Mouse (Mus musculus): Measurements from ENCODE around the gene Vmn1r4. TPM values are rescaled to one million over a fixed set of nuclear protein-coding genes. Genes with fewer than 3 reads are reported as not detected.

Vmn1r4 gene
- total RNA-seq (2017): 0.19 TPM in 2 of 3 replicates, not detected in the other

DNA sequence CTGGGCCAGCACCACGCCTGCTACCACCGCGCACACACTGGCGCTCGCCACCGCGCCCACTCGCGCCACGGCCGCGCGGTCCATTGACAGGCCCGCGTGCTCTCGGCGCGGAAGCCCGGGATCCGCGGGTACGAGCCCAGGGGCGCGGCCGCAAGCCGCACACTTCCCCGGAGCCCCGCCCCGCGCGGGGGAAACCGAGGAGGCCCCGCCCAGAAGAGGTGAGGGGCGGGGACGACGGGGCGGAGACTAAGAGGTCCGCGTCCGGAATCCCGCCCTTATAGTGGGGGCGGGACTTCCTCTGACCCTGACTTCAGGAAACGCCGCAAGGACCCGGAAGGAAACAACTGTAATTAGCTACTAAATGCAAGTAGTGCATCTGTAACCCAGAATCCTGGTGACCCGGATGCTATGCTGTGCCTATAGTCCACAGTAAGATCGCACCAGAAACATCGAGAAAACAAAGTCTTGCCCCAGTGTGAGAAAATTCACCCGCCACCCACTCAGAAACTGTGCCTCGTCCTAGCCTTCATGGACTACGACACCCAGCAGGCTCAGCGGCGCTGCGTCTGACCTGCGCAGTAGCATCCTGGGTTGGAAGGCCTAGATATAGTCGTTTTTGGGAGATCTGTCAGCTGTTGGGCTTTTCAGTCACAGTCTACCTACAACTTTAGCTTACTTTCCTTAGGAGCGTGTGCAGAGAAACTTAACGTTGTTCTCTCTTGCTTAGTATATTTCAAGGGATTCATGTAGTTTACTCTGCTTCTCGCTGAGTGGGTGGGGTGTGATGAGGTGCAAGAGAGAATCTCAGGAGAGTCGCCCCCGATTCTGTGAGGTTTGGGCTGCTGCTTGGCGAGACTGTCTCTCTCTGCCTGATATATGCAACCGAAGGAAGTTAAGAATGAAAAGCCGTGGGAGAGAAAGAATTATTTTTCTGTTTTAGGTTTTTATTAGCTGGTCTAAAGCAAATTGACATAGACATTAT, at the start of gene Vmn1r4, which contains the start of gene Nt5c3:
Gene Vmn1r4, plus strand, starts transcription at position 290 of the 982 bp plus-strand sequence.
Gene Nt5c3, minus strand, starts transcription at position 207 of the 982 bp plus-strand sequence.
- ATAC-seq (replicated peaks; ENCODE audit: insufficient number of reproducible peaks, low FRiP score, low TSS enrichment, poor library complexity, severe bottlenecking): peak; percentile 91

DNA sequence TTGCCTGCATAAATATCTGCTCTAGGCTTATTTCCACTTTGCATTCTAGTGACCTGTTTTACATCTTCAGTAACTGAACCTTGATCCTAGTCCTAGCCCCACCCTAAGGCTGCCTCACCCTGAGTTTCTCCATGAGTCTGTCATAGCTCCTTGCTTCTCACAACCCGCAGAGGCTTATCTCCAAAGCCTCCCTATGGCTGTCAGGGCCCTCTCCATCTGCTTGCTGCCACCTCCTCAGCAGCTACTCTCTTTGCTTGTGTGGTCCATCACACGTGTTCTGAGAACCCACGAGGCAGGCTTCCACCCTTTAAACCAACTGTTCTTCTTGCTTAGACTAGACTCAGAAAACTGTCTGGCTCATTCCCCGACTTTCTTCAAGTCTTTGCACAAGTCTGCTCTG, 46.9 kb upstream of the Vmn1r4 start:
- no peak for ATAC-seq (replicated peaks; ENCODE audit: insufficient number of reproducible peaks, low FRiP score, low TSS enrichment, poor library complexity, severe bottlenecking)

DNA sequence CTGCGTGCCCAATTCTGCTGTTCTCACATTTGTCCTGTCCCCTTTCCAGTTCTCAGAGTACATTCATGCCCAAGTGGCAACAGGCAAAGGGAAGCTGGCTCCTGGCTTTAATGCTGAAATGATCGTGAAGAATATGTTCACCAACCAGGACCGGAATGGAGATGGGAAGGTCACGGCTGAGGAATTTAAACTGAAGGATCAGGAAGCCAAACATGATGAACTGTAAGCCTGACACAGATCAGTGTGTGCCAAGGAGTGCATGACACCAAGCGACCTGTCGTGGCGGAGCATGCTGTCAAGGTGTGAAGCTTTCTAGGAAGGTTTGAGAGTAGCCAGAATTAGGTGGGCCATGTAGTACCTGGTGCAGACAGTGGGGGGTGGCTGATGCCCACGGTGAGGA, 45.8 kb upstream of the Vmn1r4 start:
- no peak for ATAC-seq (replicated peaks; ENCODE audit: insufficient number of reproducible peaks, low FRiP score, low TSS enrichment, poor library complexity, severe bottlenecking)

DNA sequence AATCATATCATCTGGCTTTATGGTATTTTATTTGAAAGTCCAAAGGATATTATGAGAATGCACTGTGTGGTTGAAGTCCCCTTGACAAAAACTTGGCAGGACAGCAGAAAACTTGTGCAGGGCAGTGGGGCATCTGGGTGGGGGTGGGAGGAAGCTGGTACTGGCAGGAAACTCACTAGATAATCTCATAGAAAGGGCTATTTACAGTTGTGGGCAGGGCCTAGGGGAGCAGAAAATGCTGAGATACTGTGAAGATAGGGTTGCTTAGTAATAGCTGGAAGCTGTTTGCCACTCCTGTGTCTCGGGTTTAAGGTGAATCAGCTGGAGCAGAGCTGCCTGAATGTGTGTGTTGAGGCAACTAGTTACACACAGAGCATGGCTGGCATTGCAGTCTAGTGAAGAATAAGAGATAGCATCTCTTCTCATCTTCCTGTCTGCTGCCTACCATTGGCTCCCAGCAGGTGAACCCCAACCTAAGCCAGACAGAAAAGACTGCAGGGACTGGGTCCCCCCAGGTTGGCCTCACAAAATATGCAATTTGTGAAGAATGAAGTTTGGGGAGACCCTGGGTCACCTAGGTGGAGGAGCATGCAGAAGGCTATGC, 44.4 kb upstream of the Vmn1r4 start:
- ATAC-seq (replicated peaks; ENCODE audit: insufficient number of reproducible peaks, low FRiP score, low TSS enrichment, poor library complexity, severe bottlenecking): peak; percentile 52; the same call in 1 of the 2 replicates

DNA sequence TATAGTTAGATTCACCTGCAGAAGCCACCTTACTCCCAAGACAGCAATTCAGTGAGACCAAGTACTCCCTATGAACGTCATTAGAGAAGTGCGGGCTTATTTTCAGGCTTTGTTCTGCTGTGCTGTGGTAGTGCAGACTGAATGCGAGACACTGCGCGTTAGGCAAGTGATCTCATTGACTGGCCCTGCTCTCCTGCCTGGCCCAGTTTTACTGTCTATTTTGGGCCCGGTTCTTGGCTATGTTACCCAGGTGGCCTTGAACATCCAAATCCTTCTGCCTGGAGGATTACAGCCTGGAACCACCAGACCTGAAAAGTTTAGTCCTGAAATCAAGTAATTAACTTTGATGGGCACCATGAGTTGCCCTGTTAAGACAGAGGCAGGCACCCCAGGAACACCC, 35.3 kb upstream of the Vmn1r4 start:
- ATAC-seq (replicated peaks; ENCODE audit: insufficient number of reproducible peaks, low FRiP score, low TSS enrichment, poor library complexity, severe bottlenecking): no peak

DNA sequence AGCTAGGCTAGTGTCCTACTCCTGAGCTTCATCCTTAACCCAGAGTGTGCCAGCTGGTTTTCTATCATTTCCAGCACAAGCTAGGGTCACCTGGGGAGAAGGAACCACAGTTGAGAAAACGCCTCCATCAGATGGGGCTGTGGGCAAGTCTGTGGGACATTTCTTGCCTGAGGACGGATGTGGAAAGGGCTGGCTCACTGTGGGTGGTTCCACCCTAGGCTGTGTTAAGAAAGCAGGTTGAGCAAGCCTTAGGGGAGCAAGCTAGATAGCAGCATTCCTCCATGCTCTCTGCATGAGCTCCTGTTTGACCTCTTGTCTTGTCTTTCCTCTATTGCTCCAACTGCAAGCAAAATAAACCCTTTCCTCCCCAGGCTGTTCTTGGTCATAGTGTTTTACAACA, 33.1 kb upstream of the Vmn1r4 start:
- ATAC-seq (replicated peaks; ENCODE audit: insufficient number of reproducible peaks, low FRiP score, low TSS enrichment, poor library complexity, severe bottlenecking): no peak

DNA sequence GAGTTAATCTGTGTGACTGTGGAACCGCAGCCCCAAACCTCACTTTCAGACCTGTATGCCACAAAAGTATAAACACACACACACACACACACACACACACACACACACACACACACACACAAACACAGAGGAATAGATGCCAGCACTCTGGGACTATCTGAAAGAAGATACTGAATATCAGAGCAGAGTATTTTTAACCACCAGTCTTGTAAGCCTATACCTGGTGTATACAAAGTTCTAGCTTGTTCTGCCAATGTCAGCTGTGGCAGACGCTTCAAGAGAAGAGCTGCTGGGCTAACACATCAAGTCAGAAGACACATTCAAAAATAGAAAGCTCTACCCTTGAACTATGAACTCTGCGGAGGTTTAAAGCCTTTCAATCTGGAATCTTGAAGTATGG, 24.2 kb upstream of the Vmn1r4 start:
- ATAC-seq (replicated peaks; ENCODE audit: insufficient number of reproducible peaks, low FRiP score, low TSS enrichment, poor library complexity, severe bottlenecking): no peak

DNA sequence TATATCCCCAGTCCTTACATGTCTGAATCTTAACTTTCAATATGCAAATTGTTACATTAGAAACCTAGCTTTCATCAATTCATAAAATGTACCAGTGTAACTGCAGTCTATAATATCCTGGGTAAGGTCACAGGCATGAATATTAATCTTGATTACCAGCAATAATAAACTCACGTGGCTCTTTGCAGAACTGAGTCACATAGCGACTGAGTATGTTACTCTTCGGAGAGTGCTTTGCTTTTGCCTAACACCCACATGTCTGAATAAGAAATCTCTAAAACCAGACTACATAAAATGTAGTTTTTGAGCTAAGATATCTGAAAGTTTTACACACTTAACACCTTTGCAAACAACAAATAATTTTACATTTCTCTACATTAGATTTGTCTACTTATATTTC, 22.5 kb upstream of the Vmn1r4 start:
- ATAC-seq (replicated peaks; ENCODE audit: insufficient number of reproducible peaks, low FRiP score, low TSS enrichment, poor library complexity, severe bottlenecking): no peak

DNA sequence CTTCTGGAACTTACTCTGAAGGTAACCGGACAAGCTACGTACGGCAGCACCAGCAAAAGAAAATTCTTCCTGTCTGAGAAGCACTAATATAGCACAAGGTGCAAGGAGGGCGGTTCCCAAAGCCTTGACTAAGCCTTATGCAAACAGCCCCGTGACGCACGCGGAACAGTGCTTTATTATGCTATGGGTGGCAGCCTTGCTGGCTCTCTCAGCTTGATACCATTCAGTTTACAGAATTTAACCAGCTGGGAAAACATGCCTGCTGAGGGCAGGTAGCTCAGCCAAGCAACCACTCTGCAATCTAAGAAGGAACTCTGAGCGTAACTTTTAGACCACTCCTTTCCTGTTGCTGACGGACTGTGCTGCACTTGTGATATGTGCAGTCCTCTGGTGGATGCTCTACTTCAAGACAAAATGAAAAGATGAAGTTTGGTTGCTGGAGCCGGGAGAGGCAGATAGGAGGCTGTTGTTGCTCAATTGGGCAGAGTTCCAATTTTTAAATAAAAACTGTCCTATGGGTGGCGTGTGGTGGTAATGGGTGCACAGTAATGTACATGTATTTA, 21.9 kb upstream of the Vmn1r4 start:
- peak; percentile 82 for ATAC-seq (replicated peaks; ENCODE audit: insufficient number of reproducible peaks, low FRiP score, low TSS enrichment, poor library complexity, severe bottlenecking)

DNA sequence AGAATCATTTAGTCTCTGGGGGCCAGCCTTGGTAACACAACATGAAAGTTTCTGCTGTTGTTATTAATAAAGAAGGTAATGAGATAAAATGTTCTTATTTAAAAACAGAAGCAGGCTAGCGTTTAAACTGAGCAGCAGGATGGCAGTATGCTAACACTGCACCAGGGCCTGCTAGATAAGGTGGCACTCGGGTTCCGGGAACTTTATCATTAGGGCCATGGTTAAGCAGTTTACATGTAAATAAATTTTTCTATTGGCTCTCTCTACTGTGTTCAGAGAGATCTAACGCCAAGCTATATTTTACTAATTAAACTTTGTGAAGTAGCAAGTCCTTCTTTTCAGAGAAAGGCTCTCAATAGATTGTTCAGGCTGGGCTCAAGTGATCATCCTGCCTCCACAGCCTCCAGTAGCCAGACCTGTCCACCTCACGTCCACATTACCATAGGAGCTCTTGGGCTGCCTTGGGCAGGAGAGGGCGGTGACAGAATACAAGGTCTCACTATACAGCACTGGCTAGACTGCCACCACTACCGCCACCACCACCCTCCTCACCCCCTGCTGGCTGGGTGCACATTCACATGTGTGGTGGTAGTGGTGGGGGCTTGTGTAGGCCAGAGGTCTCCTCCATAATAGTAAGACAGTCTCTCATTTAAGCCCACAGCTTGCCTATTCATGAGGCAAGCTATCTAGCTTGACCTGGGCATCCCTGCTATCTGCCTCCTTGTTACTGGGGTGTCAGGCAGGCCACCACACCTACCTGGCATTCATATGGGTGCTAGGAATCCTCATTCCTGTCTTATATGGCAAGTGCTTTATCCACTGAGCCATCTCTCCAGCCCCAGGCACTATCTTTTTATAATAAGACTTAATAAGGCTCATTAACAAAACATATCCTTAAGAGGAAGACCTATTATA, 21.0 kb upstream of the Vmn1r4 start:
- no peak for ATAC-seq (replicated peaks; ENCODE audit: insufficient number of reproducible peaks, low FRiP score, low TSS enrichment, poor library complexity, severe bottlenecking)

DNA sequence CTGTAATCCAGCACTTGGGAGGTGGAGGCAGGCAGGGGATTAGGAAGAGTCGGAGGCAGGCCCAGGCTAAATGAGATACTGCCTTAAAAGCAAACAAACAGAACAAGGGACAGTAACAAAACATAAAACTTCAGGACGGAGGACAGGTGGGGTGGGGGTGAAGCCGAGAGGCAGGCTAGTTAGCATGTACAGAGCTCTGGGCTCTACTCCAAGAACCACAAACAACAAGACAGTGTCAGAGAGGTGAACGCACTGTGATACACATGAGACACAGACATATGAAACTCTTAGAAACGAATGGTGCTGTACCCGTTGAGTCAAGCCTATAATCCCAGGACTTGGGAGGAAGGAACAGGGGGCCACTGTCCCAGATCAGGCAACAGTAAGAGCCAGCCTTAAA, 20.0 kb upstream of the Vmn1r4 start:
- no peak for ATAC-seq (replicated peaks; ENCODE audit: insufficient number of reproducible peaks, low FRiP score, low TSS enrichment, poor library complexity, severe bottlenecking)

DNA sequence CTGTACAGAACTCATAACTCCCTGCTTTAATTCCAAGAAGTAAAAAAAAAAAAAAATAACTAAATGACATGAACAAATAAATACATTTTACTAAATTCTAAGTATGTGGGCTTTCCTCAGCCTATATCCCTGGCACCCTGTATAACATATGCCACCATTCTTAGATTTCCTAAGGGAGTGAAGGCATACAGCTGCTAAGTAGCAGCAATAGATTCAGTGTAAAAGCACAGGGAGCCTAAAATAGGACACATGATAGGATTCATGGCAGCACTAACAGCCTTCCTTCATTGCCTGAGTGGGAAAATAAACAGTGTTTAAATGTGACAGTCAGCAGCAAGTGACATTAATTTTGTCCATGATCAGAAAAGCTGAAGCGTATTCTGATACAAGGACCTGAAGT, 19.5 kb upstream of the Vmn1r4 start:
- ATAC-seq (replicated peaks; ENCODE audit: insufficient number of reproducible peaks, low FRiP score, low TSS enrichment, poor library complexity, severe bottlenecking): no peak

DNA sequence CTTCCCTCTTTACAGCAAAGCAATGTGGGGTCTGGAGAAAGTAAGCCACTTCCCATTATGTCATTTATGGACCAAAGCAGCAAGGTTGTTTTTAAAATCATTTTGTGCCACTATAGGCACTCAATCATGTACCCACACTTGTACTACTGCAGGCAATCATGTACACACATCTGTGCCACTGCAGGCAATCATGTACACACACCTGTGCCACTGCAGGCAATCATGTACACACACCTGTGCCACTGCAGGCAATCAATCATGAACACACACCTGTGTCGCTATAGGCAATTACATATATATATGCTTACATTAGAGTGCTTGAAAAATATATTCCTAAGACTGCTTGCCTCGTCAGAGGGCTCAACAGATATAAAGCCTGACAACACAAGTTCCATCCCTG, 18.8 kb upstream of the Vmn1r4 start:
- ATAC-seq (replicated peaks; ENCODE audit: insufficient number of reproducible peaks, low FRiP score, low TSS enrichment, poor library complexity, severe bottlenecking): no peak

DNA sequence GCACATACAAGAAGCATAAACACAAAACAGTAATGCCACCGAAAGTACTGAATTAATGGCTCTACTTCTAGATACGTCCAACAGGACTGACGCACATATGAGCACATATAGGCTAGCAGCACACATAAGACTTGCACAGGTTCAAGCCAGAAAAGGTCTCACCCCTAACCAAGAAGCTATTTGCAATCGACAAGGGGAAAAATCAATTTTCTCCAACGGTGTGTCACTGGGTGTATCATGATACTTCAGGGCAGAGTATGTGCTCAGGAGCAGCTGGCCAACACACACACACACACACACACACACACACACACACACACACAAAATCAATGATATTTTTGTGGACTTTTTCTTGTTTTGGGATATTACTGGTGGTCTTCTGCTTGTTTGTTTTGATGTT, 18.3 kb upstream of the Vmn1r4 start:
- ATAC-seq (replicated peaks; ENCODE audit: insufficient number of reproducible peaks, low FRiP score, low TSS enrichment, poor library complexity, severe bottlenecking): no peak

DNA sequence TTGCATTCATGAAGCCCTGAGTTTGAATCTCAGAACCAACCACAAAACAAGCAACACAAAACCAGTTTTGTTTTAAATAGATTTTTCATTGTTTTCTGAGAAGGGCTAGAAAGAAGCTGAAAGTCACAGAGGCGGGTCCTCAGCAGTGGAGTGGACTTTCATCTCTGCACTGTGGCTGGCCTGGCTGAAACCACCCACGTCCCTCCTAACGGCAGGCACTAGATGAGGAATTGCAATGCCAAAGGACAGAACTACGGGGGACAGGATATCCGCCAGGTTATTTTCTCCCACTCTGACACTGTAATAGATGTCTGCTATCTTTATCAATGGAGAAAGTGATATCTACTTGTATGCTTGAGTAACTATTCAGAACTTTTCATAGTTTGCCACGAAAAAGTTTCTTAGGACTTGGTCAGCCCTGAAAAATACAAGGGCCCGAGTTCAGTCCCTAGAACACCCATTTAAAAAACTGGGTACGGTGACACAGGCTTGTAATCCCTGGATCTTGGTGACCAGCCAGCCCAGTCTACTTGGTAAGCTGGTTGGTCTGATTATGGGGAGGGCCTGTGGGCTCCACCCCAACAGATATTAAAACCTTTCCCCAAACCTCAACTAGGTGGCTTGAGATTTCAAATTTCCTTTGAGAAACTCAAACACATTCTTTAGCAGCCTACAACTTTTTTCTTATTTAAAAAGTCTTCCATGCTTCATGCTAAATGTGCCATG, 17.5 kb upstream of the Vmn1r4 start:
- no peak for ATAC-seq (replicated peaks; ENCODE audit: insufficient number of reproducible peaks, low FRiP score, low TSS enrichment, poor library complexity, severe bottlenecking)

DNA sequence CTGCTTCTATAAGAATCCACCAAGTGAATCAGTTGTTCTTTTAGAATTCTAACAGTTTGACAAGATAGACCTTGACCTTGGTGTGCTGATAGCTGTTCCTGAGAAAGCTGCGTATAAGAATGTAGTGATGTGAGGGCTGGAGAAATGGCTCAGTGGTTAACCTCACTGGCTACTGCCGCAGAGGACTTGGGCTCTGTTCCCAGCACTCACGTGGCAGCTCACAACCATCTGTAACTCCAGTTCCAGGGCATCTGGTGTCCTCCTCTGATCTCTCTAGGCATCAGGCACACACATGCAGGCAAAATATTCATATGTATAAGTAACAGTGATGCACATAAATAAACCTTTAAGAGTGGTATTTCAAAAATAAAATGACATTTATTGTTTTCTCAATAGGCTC, 15.8 kb upstream of the Vmn1r4 start:
- ATAC-seq (replicated peaks; ENCODE audit: insufficient number of reproducible peaks, low FRiP score, low TSS enrichment, poor library complexity, severe bottlenecking): no peak

DNA sequence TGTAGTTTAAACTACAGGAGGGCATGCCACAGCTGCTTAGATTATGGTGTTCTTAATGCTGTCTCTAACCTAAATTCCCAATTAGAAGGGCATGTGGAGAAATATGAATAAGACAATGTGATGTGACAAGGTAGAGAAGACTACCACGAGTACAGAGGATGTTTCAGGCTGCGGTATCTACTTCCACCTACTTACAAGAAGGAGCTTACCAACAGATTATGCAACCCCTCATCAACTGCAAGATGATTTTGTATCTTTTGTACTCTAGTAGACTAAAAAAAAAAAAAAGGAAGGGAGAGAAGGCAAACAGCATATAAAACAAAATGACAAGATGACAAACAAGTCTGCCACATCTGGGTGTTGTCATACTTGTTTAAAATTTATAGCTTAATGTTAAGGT, 15.4 kb upstream of the Vmn1r4 start:
- ATAC-seq (replicated peaks; ENCODE audit: insufficient number of reproducible peaks, low FRiP score, low TSS enrichment, poor library complexity, severe bottlenecking): no peak

DNA sequence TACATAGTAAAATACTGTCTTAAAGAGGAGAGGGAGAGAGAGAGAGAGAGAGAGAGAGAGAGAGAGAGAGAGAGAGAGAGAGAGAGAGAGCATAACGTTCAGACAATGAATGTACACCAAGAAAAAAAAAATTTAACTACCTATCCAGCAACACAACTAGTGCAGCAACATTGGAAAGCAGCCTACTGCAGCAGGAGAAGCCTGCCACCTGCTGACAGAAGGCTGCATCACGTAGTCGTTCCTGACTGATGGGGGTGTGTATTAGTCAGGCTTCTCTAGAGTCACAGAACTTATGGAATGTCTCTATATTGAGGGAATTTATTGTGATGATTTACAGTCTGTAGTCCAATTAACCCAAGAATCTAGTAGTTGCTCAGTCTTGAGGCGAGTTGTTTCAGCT, 14.9 kb upstream of the Vmn1r4 start:
- peak; percentile 80 for ATAC-seq (replicated peaks; ENCODE audit: insufficient number of reproducible peaks, low FRiP score, low TSS enrichment, poor library complexity, severe bottlenecking)
